Mouse (Mus musculus) embryonic facial prominence, embryonic 13.5 days (tissue): ENCODE measurements around the gene Ghr. TPM values are rescaled to one million over a fixed set of nuclear protein-coding genes. Genes with fewer than 3 reads are reported as not detected.

Experiments used
- ATAC-seq: fragments of 200-750 bp; cut with Nextera tagmentation; 2 replicates; pipeline ENCODE4 v1.8.0; 2017; ENCODE audit warnings: low read depth; ENCODE audit not compliant: insufficient number of reproducible peaks, insufficient read depth, low FRiP score, low TSS enrichment
- H3K27ac ChIP-seq: fragments of 300-500 bp; sonication (generic); 2 replicates; pipeline ENCODE4 v1.5.1; 2015; ENCODE audit warnings: moderate library complexity, mild to moderate bottlenecking, inconsistent platforms
- H3K27me3 ChIP-seq: fragments of 300-500 bp; sonication (generic); 2 replicates; pipeline ENCODE4 v1.6.1; 2015; ENCODE audit warnings: mild to moderate bottlenecking, inconsistent platforms
- H3K36me3 ChIP-seq: fragments of 300-500 bp; sonication (generic); 2 replicates; pipeline ENCODE4 v1.6.1; 2015; ENCODE audit warnings: mild to moderate bottlenecking, inconsistent platforms
- H3K4me1 ChIP-seq: fragments of 300-500 bp; sonication (generic); 2 replicates; pipeline ENCODE4 v1.6.1; 2015; ENCODE audit warnings: inconsistent platforms
- H3K4me2 ChIP-seq: fragments of 300-500 bp; sonication (generic); 2 replicates; pipeline ENCODE4 v1.6.1; 2015; ENCODE audit warnings: moderate library complexity, mild to moderate bottlenecking, inconsistent platforms
- H3K4me3 ChIP-seq: fragments of 300-500 bp; sonication (generic); 2 replicates; pipeline ENCODE4 v1.5.1; 2015; ENCODE audit warnings: mild to moderate bottlenecking, inconsistent platforms
- H3K9ac ChIP-seq: fragments of 300-500 bp; sonication (generic); 2 replicates; pipeline ENCODE4 v1.6.1; 2015; ENCODE audit warnings: mild to moderate bottlenecking, inconsistent platforms
- H3K9me3 ChIP-seq: fragments of 300-500 bp; sonication (generic); 2 replicates; pipeline ENCODE4 v1.6.1; 2016; ENCODE audit warnings: inconsistent platforms
- WGBS: fragments of 180-500 bp; shearing (Covaris S2); methylation state at CpG from one replicate; pipeline ENCODE4 v1.1.7; 2015; ENCODE audit warnings: mixed read lengths; 5-methylcytosine and 5-hydroxymethylcytosine counted together
- polyA plus RNA-seq: library from polyadenylated mRNA; unstranded; fragments of >200 nt; fragmentation: Nextera tagmentation; extraction: Ambion mirVana; gene quantifications from 2 replicates; pipeline ENCODE4 v1.2.1, GENCODE M21; 2015

Gene Ghr
- polyA plus RNA-seq, 1 experiment from 2014 or later = 49.1 TPM

- no peak overlapping the region for H3K4me2 ChIP-seq
- H3K9me3 ChIP-seq = no peaks in the 10 kb centered on the region
- peaks cover 33% of the 10 kb centered on the region for H3K4me1 ChIP-seq
- no peak overlapping the region for H3K27ac ChIP-seq
- H3K36me3 ChIP-seq = no peaks in the 10 kb centered on the region
- no peaks in the 10 kb centered on the region for H3K27me3 ChIP-seq
- no peak overlapping the region for H3K9ac ChIP-seq
- ATAC-seq = no peak
- 81% methylated on average over 1 of the region's 1 CpGs for WGBS
- H3K4me3 ChIP-seq = no peak overlapping the region
Measured at GRCm38 (mm10) chr15:3512380-3512779, 70.9 kb downstream of the Ghr start.

- Histone ChIP-seq H3K36me3 (no peaks in the 10 kb centered on the region), H3K27ac (0 out of 2 replicates have a peak overlapping the region, but pooled peaks have one; percentile 39), H3K9me3 (no peaks in the 10 kb centered on the region), H3K9ac (no peak overlapping the region), H3K4me2 (no peak overlapping the region), H3K4me3 (no peak overlapping the region), H3K27me3 (no peaks in the 10 kb centered on the region), H3K4me1 (peaks cover 33% of the 10 kb centered on the region)
- no peak for ATAC-seq
- WGBS = 75% methylated on average over 2 of the region's 2 CpGs
Measured at GRCm38 (mm10) chr15:3511639-3512171, 71.6 kb downstream of the Ghr start.

- Histone ChIP-seq H3K27me3 (no peaks in the 10 kb centered on the region), H3K4me2 (no peak overlapping the region), H3K9ac (no peak overlapping the region), H3K36me3 (no peaks in the 10 kb centered on the region), H3K9me3 (no peaks in the 10 kb centered on the region), H3K27ac (no peak overlapping the region), H3K4me1 (peaks cover 33% of the 10 kb centered on the region), H3K4me3 (no peak overlapping the region)
- ATAC-seq = no peak
- WGBS = 64% methylated on average over 3 of the region's 3 CpGs
Measured at GRCm38 (mm10) chr15:3509089-3509488, 74.2 kb downstream of the Ghr start.

- no peak overlapping the region for H3K9ac ChIP-seq
- H3K36me3 ChIP-seq = no peaks in the 10 kb centered on the region
- H3K4me1 ChIP-seq = peaks cover 33% of the 10 kb centered on the region
- H3K9me3 ChIP-seq = no peaks in the 10 kb centered on the region
- WGBS = 90% methylated on average over 2 of the region's 2 CpGs
- no peak overlapping the region for H3K4me2 ChIP-seq
- ATAC-seq = no peak
- no peaks in the 10 kb centered on the region for H3K27me3 ChIP-seq
- H3K27ac ChIP-seq = no peak overlapping the region
- H3K4me3 ChIP-seq = no peak overlapping the region
Measured at GRCm38 (mm10) chr15:3507329-3507728, 76.0 kb downstream of the Ghr start.

DNA sequence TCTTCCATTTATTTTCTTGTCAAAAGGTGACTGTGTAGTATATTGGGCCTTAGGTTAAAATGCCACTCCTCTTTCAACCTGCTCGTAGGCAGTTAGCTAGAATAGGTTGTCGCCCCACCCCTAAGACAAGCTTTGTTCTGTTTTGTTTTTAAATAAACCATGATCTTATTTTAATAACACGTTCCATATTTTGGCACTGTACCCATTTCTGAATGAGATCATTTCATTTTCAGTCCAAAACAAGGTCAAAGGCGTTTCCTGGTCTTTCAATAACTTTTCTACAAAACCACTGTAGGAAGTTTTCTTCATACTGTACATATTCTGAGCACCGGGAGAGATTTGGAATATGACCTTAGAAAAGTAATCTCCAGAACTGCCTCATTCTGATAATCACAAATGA, 78.6 kb downstream of the Ghr start:
- no peak for ATAC-seq
- WGBS = 69% methylated on average over 5 of the region's 5 CpGs
- no peak overlapping the region for H3K4me2 ChIP-seq
- no peak overlapping the region for H3K4me3 ChIP-seq
- no peaks in the 10 kb centered on the region for H3K27me3 ChIP-seq
- H3K27ac ChIP-seq = no peak overlapping the region
- H3K9me3 ChIP-seq = no peaks in the 10 kb centered on the region
- peaks cover 16% of the 10 kb centered on the region for H3K4me1 ChIP-seq
- H3K36me3 ChIP-seq = no peaks in the 10 kb centered on the region
- H3K9ac ChIP-seq = no peak overlapping the region

DNA sequence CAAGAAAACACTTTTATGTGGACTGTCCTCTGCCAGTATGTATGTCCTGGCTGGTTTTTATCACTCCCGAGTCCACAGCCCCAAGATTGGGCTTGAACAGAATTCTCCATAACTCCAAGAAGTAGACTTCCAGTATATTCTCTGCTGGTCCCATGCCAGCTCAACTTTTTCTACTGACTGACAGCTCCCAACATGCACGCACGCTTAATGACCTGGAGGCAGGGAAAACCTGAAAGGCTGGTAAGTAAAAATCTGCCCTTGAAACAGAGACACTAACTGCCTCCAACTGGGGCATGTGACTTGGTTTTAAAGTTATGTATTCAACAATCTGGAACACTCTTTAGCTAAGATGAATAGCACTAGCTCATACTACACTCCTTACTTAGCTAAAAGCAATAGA, 81.6 kb downstream of the Ghr start:
- WGBS = 63% methylated on average over 3 of the region's 3 CpGs
- no peaks in the 10 kb centered on the region for H3K9me3 ChIP-seq
- no peak overlapping the region for H3K4me2 ChIP-seq
- H3K9ac ChIP-seq = no peak overlapping the region
- H3K4me3 ChIP-seq = no peak overlapping the region
- no peaks in the 10 kb centered on the region for H3K4me1 ChIP-seq
- no peaks in the 10 kb centered on the region for H3K27me3 ChIP-seq
- ATAC-seq = no peak
- no peaks in the 10 kb centered on the region for H3K36me3 ChIP-seq
- no peak overlapping the region for H3K27ac ChIP-seq

GRCm38 (mm10) chr15:3499020-3499419, 84.3 kb downstream of the Ghr start:
- no peak overlapping the region for H3K4me2 ChIP-seq
- no peaks in the 10 kb centered on the region for H3K36me3 ChIP-seq
- no peaks in the 10 kb centered on the region for H3K4me1 ChIP-seq
- H3K9me3 ChIP-seq = no peaks in the 10 kb centered on the region
- H3K9ac ChIP-seq = no peak overlapping the region
- whole genome bisulfite sequencing = 93% methylated on average over 1 of the region's 1 CpGs
- no peaks in the 10 kb centered on the region for H3K27me3 ChIP-seq
- H3K27ac ChIP-seq = no peak overlapping the region
- no peak overlapping the region for H3K4me3 ChIP-seq
- no peak for ATAC-seq

DNA sequence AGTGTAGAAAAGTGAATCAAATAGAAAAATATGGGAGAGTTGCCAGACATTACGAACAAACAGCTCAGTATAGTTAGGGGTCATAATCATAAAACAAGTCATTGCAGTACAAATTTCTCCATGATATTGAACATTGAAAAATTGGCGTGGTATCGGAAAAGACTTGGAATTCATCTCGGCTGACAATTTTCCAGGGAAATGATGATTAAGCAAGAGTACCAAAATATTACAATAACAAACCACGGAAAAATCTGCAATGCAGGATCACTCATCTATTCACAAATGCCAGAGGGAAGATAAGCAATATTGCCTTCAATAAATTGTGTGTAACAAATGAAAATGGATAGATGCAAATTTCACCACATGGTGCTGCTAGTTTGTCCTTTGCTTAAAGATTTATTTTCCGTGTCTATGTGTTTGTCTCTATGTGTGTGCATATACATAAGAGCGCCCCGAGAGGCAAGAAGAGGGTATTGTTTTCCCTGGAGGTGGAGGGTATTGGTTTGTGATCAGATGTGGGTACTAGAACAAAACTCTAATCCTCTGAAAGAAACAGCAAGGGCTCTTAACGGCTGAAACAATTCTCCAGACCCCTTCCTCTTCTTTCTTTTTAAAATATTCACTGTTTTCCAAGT, 85.2 kb downstream of the Ghr start:
- no peak overlapping the region for H3K9ac ChIP-seq
- H3K4me3 ChIP-seq = no peak overlapping the region
- H3K27ac ChIP-seq = no peak overlapping the region
- no peaks in the 10 kb centered on the region for H3K36me3 ChIP-seq
- 81% methylated on average over 9 of the region's 9 CpGs for WGBS
- no peak overlapping the region for H3K4me2 ChIP-seq
- H3K27me3 ChIP-seq = no peaks in the 10 kb centered on the region
- ATAC-seq = no peak
- H3K4me1 ChIP-seq = no peaks in the 10 kb centered on the region
- no peaks in the 10 kb centered on the region for H3K9me3 ChIP-seq

- Histone ChIP-seq H3K9ac (no peak overlapping the region), H3K9me3 (no peaks in the 10 kb centered on the region), H3K4me1 (no peaks in the 10 kb centered on the region), H3K27me3 (no peaks in the 10 kb centered on the region), H3K36me3 (no peaks in the 10 kb centered on the region), H3K27ac (no peak overlapping the region), H3K4me2 (no peak overlapping the region), H3K4me3 (no peak overlapping the region)
- WGBS = 90% methylated on average over 3 of the region's 3 CpGs
- ATAC-seq = no peak
Measured at GRCm38 (mm10) chr15:3490868-3491267, 92.4 kb downstream of the Ghr start.

DNA sequence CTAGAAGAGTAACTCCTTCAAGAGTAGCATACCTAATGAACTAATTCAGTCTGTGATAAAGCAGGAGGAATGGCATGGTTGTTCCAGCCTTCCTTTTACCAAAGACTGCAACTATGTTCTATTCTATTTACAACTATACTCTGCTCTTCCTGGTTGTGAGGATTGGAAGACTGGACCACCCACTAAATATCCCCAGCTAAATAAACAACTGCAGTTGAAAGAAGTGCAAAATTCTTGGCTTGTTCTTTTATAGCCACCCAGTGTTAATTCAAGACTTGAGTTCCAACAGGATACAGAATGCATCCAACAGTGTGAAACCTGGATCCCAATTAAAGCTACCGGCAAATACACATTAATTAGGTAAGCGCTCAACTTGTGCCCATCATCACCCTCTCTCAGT, 93.3 kb downstream of the Ghr start:
- Histone ChIP-seq H3K4me2 (no peak overlapping the region), H3K27me3 (no peaks in the 10 kb centered on the region), H3K4me1 (no peaks in the 10 kb centered on the region), H3K4me3 (no peak overlapping the region), H3K9ac (no peak overlapping the region), H3K9me3 (no peaks in the 10 kb centered on the region), H3K27ac (no peak overlapping the region), H3K36me3 (no peaks in the 10 kb centered on the region)
- no peak for ATAC-seq
- 83% methylated on average over 2 of the region's 2 CpGs for WGBS

DNA sequence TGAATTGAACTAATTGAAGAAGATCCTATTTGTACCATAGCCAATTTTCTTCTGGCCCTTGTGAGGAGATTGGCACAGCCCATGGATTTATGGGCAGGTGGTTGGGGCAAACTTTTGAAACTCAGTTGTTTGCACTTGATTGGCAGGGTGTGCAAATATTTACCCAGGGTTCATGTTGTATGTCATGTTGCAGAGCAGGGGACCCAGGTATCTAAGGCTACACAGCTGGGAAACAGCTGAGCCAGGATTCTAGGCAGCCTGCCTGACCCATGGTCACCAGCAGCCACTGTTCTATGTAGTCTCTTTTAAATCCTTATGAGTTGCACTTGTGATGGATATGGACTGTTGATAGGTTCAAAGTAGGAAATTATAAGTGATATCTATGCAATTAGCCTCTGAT, 94.1 kb downstream of the Ghr start:
- no peak for ATAC-seq
- Histone ChIP-seq H3K9ac (no peak overlapping the region), H3K4me3 (no peak overlapping the region), H3K4me1 (no peaks in the 10 kb centered on the region), H3K27me3 (no peaks in the 10 kb centered on the region), H3K36me3 (no peaks in the 10 kb centered on the region), H3K4me2 (no peak overlapping the region), H3K27ac (no peak overlapping the region), H3K9me3 (no peaks in the 10 kb centered on the region)

GRCm38 (mm10) chr15:3488601-3489000, 94.7 kb downstream of the Ghr start:
- no peaks in the 10 kb centered on the region for H3K9me3 ChIP-seq
- no peaks in the 10 kb centered on the region for H3K4me1 ChIP-seq
- no peaks in the 10 kb centered on the region for H3K36me3 ChIP-seq
- no peak for ATAC-seq
- whole genome bisulfite sequencing = 57% methylated on average over 3 of the region's 3 CpGs
- no peak overlapping the region for H3K9ac ChIP-seq
- no peak overlapping the region for H3K4me3 ChIP-seq
- H3K27me3 ChIP-seq = no peaks in the 10 kb centered on the region
- H3K27ac ChIP-seq = no peak overlapping the region
- H3K4me2 ChIP-seq = no peak overlapping the region
